In genomic region chr7:65081979-65082777, GRCm38 (mm10) we compare ENCODE assay signal across 21 mouse cellular contexts.
A peak's percentile ranks its signal among the peaks of the same experiment; 100 is the strongest.
DNase-seq lines count a peak whose midpoint lies in the region; ATAC-seq and TF ChIP-seq lines count a peak whose summit lies in the region.
"Had no signal": no experiment of that assay in that cellular context is flagged by ENCODE, and none has a peak within 500 bp of the region (broad histone marks: within the 10 kb centered on the region; RNA-seq: fewer than 3 reads in every experiment).

No protein-coding gene starts in this region.

- peaks cover 12% of the 10 kb centered on the region for H3K4me1 ChIP-seq in heart, embryonic 12.5 days (replicated peaks)
- no peaks in the 10 kb centered on the region for H3K4me1 ChIP-seq in heart, adult 2 months (ENCODE audit: control insufficient read depth, insufficient read depth, low read length)
- H3K4me1 ChIP-seq in lung, embryonic 15.5 days = peaks cover 6% of the 10 kb centered on the region; the same call in 1 of the 2 replicates
- H3K4me1 ChIP-seq in lung, postnatal 0 days (ENCODE audit: insufficient read depth, low read depth, low read length) = no peaks in the 10 kb centered on the region

- intact Hi-C loops in heart, adult 2 months (cut with DNase I) = no loop called here

- peak overlapping the region; percentile 23; the same call in 1 of the 2 replicates for H3K27ac ChIP-seq in heart, embryonic 12.5 days (ENCODE audit: poor library complexity, severe bottlenecking)
- H3K27ac ChIP-seq in heart, adult 2 months = no peak overlapping the region
- H3K27ac ChIP-seq in lung, embryonic 15.5 days = peak overlapping the region; percentile 48
- no peak overlapping the region for H3K27ac ChIP-seq in lung, postnatal 0 days (ENCODE audit: low read length)
- H3K27ac ChIP-seq: gastrocnemius, adult 2 months; kidney, postnatal 0 days; midbrain, embryonic 15.5 days had no signal

- ATAC-seq in heart, embryonic 12.5 days (ENCODE audit: insufficient number of reproducible peaks, low FRiP score) = no peak
- ATAC-seq in lung, embryonic 15.5 days (ENCODE audit: borderline replicate concordance, extremely low read depth, low FRiP score, low TSS enrichment) = peak; percentile 27; the same call in 1 of the 2 replicates
- ATAC-seq in lung, postnatal 0 days = no peak
- ATAC-seq: liver, postnatal 0 days; midbrain, embryonic 15.5 days; Patski had no signal

- no peak for TF ChIP-seq CTCF in heart, adult 2 months (IDR thresholded peaks at IDR 0.05)
- TF ChIP-seq CTCF in lung, postnatal 0 days (IDR thresholded peaks at IDR 0.05) = no peak

- no peak overlapping the region for H3K4me3 ChIP-seq in heart, embryonic 12.5 days
- no peak overlapping the region for H3K4me3 ChIP-seq in heart, adult 2 months
- H3K4me3 ChIP-seq in lung, embryonic 15.5 days = no peak overlapping the region
- no peak overlapping the region for H3K4me3 ChIP-seq in lung, postnatal 0 days (ENCODE audit: low read depth, low read length)
- H3K4me3 ChIP-seq: gastrocnemius, adult 2 months; midbrain, embryonic 15.5 days had no signal

- H3K79me2 ChIP-seq in heart, adult 2 months (replicated peaks; ENCODE audit: control insufficient read depth, insufficient read depth, low read length) = no peaks in the 10 kb centered on the region

- no peaks in the 10 kb centered on the region for H3K9me3 ChIP-seq in heart, embryonic 12.5 days (replicated peaks)
- no peaks in the 10 kb centered on the region for H3K9me3 ChIP-seq in lung, embryonic 15.5 days
- H3K9me3 ChIP-seq in lung, postnatal 0 days (ENCODE audit: low read length) = no peaks in the 10 kb centered on the region
- H3K9me3 ChIP-seq: midbrain, embryonic 15.5 days had no signal

- no peaks in the 10 kb centered on the region for H3K27me3 ChIP-seq in heart, embryonic 12.5 days (replicated peaks)
- no peaks in the 10 kb centered on the region for H3K27me3 ChIP-seq in heart, adult 2 months (ENCODE audit: control insufficient read depth, insufficient read depth, low read length)
- no peaks in the 10 kb centered on the region for H3K27me3 ChIP-seq in lung, embryonic 15.5 days
- no peaks in the 10 kb centered on the region for H3K27me3 ChIP-seq in lung, postnatal 0 days (replicated peaks; ENCODE audit: insufficient read depth, low read length)
- H3K27me3 ChIP-seq: midbrain, embryonic 15.5 days; Patski had no signal

- 43% methylated on average over 6 of the region's 6 CpGs for WGBS in heart, embryonic 12.5 days
- 38% methylated on average over 6 of the region's 6 CpGs for WGBS in heart, adult 2 months
- 31% methylated on average over 6 of the region's 6 CpGs for WGBS in lung, embryonic 15.5 days
- WGBS in lung, postnatal 0 days = 37% methylated on average over 6 of the region's 6 CpGs

- H3K9ac ChIP-seq in heart, embryonic 12.5 days = no peak overlapping the region
- no peak overlapping the region for H3K9ac ChIP-seq in heart, adult 2 months (ENCODE audit: low read depth, low read length)
- H3K9ac ChIP-seq in lung, embryonic 15.5 days = no peak overlapping the region
- no peak overlapping the region for H3K9ac ChIP-seq in lung, postnatal 0 days (replicated peaks; ENCODE audit: low read depth)
- H3K9ac ChIP-seq: liver, postnatal 0 days; midbrain, embryonic 15.5 days had no signal

- no peaks in the 10 kb centered on the region for H3K36me3 ChIP-seq in heart, embryonic 12.5 days
- H3K36me3 ChIP-seq in heart, adult 2 months (ENCODE audit: control insufficient read depth, insufficient read depth, low read length) = no peaks in the 10 kb centered on the region
- H3K36me3 ChIP-seq in lung, embryonic 15.5 days = no peaks in the 10 kb centered on the region
- H3K36me3 ChIP-seq in lung, postnatal 0 days (ENCODE audit: insufficient read depth, low read length) = no peaks in the 10 kb centered on the region
- H3K36me3 ChIP-seq: midbrain, embryonic 15.5 days had no signal

- no peak for TF ChIP-seq POLR2A in heart, adult 2 months (IDR thresholded peaks at IDR 0.05; ENCODE audit: insufficient read depth, low read depth, low read length)

- H3K4me2 ChIP-seq in heart, embryonic 12.5 days = no peak overlapping the region
- no peak overlapping the region for H3K4me2 ChIP-seq in lung, embryonic 15.5 days
- H3K4me2 ChIP-seq in lung, postnatal 0 days (replicated peaks; ENCODE audit: low read depth, low read length) = no peak overlapping the region
- H3K4me2 ChIP-seq: midbrain, embryonic 15.5 days had no signal

- TF ChIP-seq EP300 in heart, adult 2 months (IDR thresholded peaks at IDR 0.05; ENCODE audit: insufficient read depth, low read depth, low read length) = no peak
- no peak for TF ChIP-seq EP300 in lung, postnatal 0 days (IDR thresholded peaks at IDR 0.05)

- DNase-seq in heart, adult 2 months = no peak
- DNase-seq in lung, postnatal 0 days (ENCODE audit: low spot score) = no peak
- DNase-seq in 3T3-L1 (ENCODE audit: low read depth, low spot score) = peak; percentile 3
- DNase-seq in Muller cell, postnatal 12 days (ENCODE audit: inconsistent ontology term) = peak; percentile 57
- DNase-seq in ovary, postnatal 14 days (ENCODE audit: low spot score) = no peak
- no peak for DNase-seq in gastrocnemius, postnatal 10 days
- DNase-seq: adrenal gland, postnatal 10 days; cerebellum, adult 9-10 months; gastrocnemius, adult 2 months; heart, postnatal 10 days; kidney, adult 11 months; layer of hippocampus, postnatal 36 days; liver, postnatal 0 days; right cerebral cortex, postnatal 14 days; spleen, adult 18-20 months; thymus, adult 18-20 months had no signal

Comparison
In these comparisons a context has a peak if more than half of its experiments do, and no peak if none do; other contexts are left out.
1. H3K27ac ChIP-seq: peak in heart, embryonic 12.5 days (single experiment) and lung, embryonic 15.5 days (single experiment); none in heart, adult 2 months (single experiment) and lung, postnatal 0 days (single experiment).
2. DNase-seq: peak in 3T3-L1 (single experiment) and Muller cell, postnatal 12 days (single experiment); none in heart, adult 2 months (0 of 2), lung, postnatal 0 days (single experiment), ovary, postnatal 14 days (single experiment) and gastrocnemius, postnatal 10 days (single experiment).